8 mouse cellular contexts compared by ENCODE assay signal in the genomic region with DNA sequence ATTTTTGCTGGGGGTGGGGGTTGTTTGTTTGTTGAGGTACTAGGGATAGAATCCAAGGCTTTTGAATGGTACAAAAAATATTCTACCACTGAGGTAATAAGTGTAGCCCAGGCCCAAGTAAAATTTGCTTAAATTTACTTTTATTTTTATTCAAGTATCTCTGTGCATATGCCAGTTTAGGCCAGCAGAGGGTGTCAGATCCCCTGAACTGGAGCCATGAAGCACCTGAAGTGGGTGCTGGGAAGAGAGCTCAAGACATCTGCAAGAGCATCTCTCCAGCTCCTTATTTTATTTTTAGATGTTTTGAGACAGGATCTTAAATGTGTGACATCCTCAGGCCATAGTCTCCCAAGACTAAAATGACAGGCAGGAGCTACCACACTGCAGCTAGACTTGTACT. TPM values are rescaled to one million over a fixed set of nuclear protein-coding genes. Genes with fewer than 3 reads are reported as not detected.
A peak's percentile ranks its signal among the peaks of the same experiment; 100 is the strongest.
DNase-seq lines count a peak whose midpoint lies in the region; ATAC-seq and TF ChIP-seq lines count a peak whose summit lies in the region.

No protein-coding gene starts in this region.

- H3K4me1 ChIP-seq in heart, postnatal 0 days (ENCODE audit: control insufficient read depth, insufficient read depth): 0 out of 2 replicates have a peak, but pooled peaks cover 5% of the 10 kb centered on the region
- H3K4me1 ChIP-seq in forebrain, embryonic 16.5 days (replicated peaks; ENCODE audit: control insufficient read depth, insufficient read depth, low read length): no peaks in the 10 kb centered on the region

- peaks cover 68% of the 10 kb centered on the region for H3K36me3 ChIP-seq in heart, postnatal 0 days (replicated peaks; ENCODE audit: control insufficient read depth, insufficient read depth, low read length)
- H3K36me3 ChIP-seq in forebrain, embryonic 16.5 days (ENCODE audit: control insufficient read depth, insufficient read depth): peaks cover 38% of the 10 kb centered on the region

- no peak overlapping the region for H3K9ac ChIP-seq in heart, postnatal 0 days (replicated peaks; ENCODE audit: low read depth, low read length)
- no peak overlapping the region for H3K9ac ChIP-seq in forebrain, embryonic 16.5 days (replicated peaks; ENCODE audit: low read depth, low read length)

- DNase-seq in heart, postnatal 0 days (ENCODE audit: low spot score): no peak
- DNase-seq in heart, adult 9 months (ENCODE audit: low spot score in 2 of 2): no peak
- DNase-seq in testis, postnatal 10 days (ENCODE audit: low spot score): peak; percentile 67
- no peak for DNase-seq in testis, postnatal 14 days (ENCODE audit: low spot score)
- peak; percentile 29 for DNase-seq in embryo, embryonic 11 days
- DNase-seq in thymus, postnatal 0 days (ENCODE audit: low spot score): peak; percentile 72
- no peak for DNase-seq in heart, adult 18-20 months

- no peak for ATAC-seq in heart, postnatal 0 days (ENCODE audit: insufficient read depth, low read depth)
- ATAC-seq in forebrain, embryonic 16.5 days: no peak

- no peak for TF ChIP-seq EP300 in heart, postnatal 0 days (IDR thresholded peaks at IDR 0.05; ENCODE audit: low read depth)

- H3K4me2 ChIP-seq in heart, postnatal 0 days (ENCODE audit: low read depth, low read length): no peak overlapping the region
- no peak overlapping the region for H3K4me2 ChIP-seq in forebrain, embryonic 16.5 days (ENCODE audit: low read length)

- no peak overlapping the region for H3K4me3 ChIP-seq in heart, postnatal 0 days (ENCODE audit: low read depth, low read length)
- no peak overlapping the region for H3K4me3 ChIP-seq in forebrain, embryonic 16.5 days (replicated peaks; ENCODE audit: low read length)

- TF ChIP-seq CTCF in heart, postnatal 0 days (IDR thresholded peaks at IDR 0.05; ENCODE audit: low read depth): peak; percentile 53

- H3K27ac ChIP-seq in heart, postnatal 0 days (ENCODE audit: low read depth): no peak overlapping the region
- H3K27ac ChIP-seq in forebrain, embryonic 16.5 days (ENCODE audit: low read length): no peak overlapping the region

- H3K27me3 ChIP-seq in heart, postnatal 0 days (ENCODE audit: control insufficient read depth, insufficient read depth, low read length): no peaks in the 10 kb centered on the region
- no peaks in the 10 kb centered on the region for H3K27me3 ChIP-seq in forebrain, embryonic 16.5 days (replicated peaks; ENCODE audit: control insufficient read depth, insufficient read depth, low read length)

- no peaks in the 10 kb centered on the region for H3K9me3 ChIP-seq in heart, postnatal 0 days (replicated peaks; ENCODE audit: control insufficient read depth, low read length)
- no peaks in the 10 kb centered on the region for H3K9me3 ChIP-seq in forebrain, embryonic 16.5 days (ENCODE audit: control insufficient read depth, low read length)

RNA-seq across cellular contexts. Expression of a gene that starts 15.8 kb away (rescaled TPM):
- total RNA-seq in heart, postnatal 0 days (2014; rRNA removed; ENCODE audit: low replicate concordance): 59.6 and 73.0 TPM in 2 replicates
- 20.6 and 22.4 TPM in 2 replicates for polyA plus RNA-seq in heart, postnatal 0 days (2015; fragmentation: Nextera tagmentation; extraction: Ambion mirVana)
- polyA plus RNA-seq in thymus, postnatal 0 days (2015; fragmentation: Nextera tagmentation; extraction: Ambion mirVana): 91.9 and 106 TPM in 2 replicates
- 77.5 and 80.8 TPM in 2 replicates for polyA plus RNA-seq in forebrain, embryonic 16.5 days (2015; fragmentation: Nextera tagmentation; extraction: Ambion mirVana)
- 10 to 100 TPM; 46.3 to 52.7 TPM for total RNA-seq in heart, adult 18-20 months (2021)

RNA-seq across cellular contexts. Expression of a gene that starts 34.0 kb away (rescaled TPM):
- total RNA-seq in heart, postnatal 0 days (2014; rRNA removed; ENCODE audit: low replicate concordance): 30.0 and 37.8 TPM in 2 replicates
- 42.9 and 45.2 TPM in 2 replicates for polyA plus RNA-seq in heart, postnatal 0 days (2015; fragmentation: Nextera tagmentation; extraction: Ambion mirVana)
- polyA plus RNA-seq in thymus, postnatal 0 days (2015; fragmentation: Nextera tagmentation; extraction: Ambion mirVana): 118 and 131 TPM in 2 replicates
- polyA plus RNA-seq in forebrain, embryonic 16.5 days (2015; fragmentation: Nextera tagmentation; extraction: Ambion mirVana): 72.3 and 85.2 TPM in 2 replicates
- total RNA-seq in heart, adult 18-20 months (2021): 10 to 100 TPM; 43.0 to 44.9 TPM

Comparison
In these comparisons a context has a peak if more than half of its experiments do, and no peak if none do; other contexts are left out.
1. DNase-seq: peak in testis, postnatal 10 days (single experiment), embryo, embryonic 11 days (single experiment) and thymus, postnatal 0 days (single experiment); none in heart, postnatal 0 days (single experiment), heart, adult 9 months (0 of 2), testis, postnatal 14 days (single experiment) and heart, adult 18-20 months (0 of 2).